Mouse (Mus musculus): ENCODE measurements around the gene Ythdf1.
A peak's percentile ranks its signal among the peaks of the same experiment; 100 is the strongest.

Ythdf1 gene

DNA sequence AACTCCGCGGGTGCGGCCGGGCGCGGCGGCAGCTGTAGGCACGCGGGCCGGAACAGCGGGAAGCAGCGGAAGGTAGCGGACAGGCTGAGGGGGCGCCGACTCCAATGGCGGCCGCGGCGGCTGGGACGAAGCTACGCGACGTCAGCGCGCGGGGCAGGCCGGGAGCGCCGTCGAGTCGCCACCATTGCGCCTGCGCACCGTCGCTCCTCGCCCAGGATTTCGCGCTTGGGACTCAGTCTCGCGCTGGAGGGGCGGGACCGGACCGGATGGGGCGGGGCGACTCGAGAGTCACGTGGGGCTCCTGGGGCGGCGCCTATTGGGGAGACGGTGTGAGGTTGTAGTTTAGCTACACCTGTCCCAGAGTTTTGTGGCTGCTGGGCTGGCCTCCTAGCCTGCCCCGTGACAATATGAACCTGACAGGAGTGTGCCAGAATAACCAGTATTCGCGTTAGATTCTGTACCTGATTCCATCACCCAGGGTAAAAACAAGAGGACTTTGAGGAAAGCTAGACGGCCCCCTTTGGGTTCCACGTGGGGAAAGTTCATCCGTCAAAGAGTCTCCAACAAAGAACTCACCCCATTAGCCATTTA is at the start of gene Ythdf1:
TSS of gene Ythdf1 (minus strand) at position 140 of the 591 bp plus-strand sequence.
- DNase-seq (ENCODE audit: low read depth, low spot score), result peak; percentile 96

GRCm38 (mm10) chr2:180967010-180967763 is 46.4 kb upstream of the Ythdf1 start, which contains the start of gene Arfgap1:
Gene Arfgap1 (plus strand): TSS chr2:180967225.
- peak; percentile 74 for DNase-seq (ENCODE audit: low read depth, low spot score)

DNA sequence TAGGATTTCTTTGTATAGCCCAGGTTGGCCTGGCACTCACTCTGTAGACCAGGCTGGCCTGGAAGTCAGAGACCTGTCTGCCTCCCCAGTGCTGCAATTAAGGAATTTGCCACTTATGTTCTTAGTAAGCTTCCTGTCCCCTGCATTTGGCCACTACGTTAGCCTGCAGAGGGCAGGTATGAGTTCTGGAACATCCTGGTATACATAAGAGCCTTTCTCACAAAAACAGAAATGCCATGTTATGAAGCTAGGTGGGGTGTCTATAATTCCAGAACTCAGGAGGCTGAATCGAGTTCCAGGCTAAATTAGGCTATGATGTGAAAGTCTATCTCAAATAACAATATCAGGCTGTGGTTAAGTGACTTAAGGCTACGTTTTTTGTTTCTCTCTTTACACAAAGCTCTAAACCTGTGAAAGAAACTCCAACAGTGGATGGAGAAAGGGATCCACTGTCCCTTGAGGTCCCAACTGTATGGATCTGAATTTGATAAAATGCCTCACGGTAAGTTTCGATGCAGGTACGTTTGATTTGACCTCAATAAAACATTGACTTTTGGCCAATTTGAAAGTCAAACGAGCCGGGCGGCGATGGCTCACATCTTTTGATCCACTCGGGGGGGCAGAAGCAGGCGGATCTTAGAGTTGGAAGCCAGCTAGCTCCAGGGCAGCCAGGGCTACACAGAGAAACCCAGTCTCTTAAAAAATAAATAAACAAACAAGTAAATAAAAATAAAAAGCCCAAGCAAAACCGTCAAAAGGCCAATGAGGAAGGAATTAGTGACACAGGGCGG is 45.5 kb upstream of the Ythdf1 start:
- DNase-seq (ENCODE audit: low read depth, low spot score), result no peak

DNA sequence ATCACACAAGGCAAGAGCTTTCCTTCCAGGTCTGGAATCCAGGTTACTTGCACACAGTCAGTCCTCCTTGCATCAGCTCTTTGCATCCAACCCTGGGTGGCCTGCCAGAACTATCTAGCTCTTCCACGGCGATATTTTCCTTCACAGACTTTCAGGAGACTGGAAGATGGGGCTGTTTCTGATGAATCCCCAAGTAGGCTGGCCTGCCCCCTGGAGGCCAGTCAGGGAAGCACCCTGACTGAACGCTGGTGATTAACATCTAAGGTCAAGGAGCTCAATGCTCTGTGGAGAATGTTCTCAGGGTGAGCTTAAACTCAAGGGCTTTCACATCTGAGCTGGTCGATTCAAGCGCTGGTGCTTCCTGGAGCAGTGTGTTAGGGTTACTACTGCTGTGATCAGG is 43.2 kb upstream of the Ythdf1 start:
- DNase-seq (ENCODE audit: low read depth, low spot score), result peak; percentile 69

DNA sequence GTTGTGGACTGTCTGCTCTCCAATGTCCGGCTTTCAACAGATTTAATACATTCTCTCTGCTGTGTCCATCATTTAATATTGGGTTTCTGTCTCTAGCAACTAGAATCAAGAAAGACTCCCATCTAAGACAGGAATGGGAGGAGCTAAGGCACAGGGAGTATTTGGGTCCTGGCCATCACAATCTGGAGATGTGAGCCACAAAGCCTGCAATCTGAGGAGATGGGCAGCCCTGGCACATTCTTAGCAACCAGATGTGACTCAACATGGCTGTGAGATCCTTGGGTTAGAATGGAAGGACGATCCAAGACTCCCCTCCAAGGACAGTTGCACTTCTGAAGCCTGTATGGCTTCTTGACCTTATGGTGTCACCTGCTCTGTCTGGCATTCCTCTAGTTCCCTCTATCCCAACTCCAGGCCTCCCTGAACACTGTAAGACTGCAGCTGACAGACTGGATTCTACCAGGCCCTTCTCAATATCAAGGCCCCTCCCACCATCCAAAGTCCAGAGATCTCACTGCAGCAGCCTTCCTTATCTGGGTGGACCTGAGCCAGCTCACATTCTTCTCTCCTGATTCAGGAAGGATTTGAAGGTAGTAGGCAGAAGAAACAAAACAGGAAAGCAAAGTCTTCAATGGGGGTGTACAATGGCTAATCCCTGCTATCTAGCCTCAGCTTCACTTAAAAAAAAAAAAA is 42.0 kb upstream of the Ythdf1 start:
- no peak for DNase-seq (ENCODE audit: low read depth, low spot score)

- no peak for DNase-seq (ENCODE audit: low read depth, low spot score)
Observed at GRCm38 (mm10) chr2:180960187-180960586, 39.4 kb upstream of the Ythdf1 start.

DNA sequence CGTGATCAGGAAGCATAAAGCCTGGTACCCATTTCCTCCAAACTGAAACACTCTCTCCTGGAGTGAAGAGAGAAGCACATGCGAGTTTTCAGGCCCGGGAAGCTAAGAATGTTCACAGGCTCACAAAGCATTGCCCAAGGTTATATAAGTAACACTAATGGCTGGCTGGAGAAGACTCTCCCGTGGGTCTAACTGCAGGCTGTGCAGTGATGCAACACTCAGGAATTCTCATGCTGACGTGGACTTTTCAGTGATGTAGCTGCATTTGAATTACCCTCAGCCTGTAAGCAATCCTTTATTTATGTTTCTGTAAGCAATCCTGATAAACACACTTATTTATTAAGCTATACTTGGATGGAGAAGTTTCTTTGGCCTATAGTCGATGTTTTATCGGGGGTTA is 38.9 kb upstream of the Ythdf1 start:
- no peak for DNase-seq (ENCODE audit: low read depth, low spot score)

DNA sequence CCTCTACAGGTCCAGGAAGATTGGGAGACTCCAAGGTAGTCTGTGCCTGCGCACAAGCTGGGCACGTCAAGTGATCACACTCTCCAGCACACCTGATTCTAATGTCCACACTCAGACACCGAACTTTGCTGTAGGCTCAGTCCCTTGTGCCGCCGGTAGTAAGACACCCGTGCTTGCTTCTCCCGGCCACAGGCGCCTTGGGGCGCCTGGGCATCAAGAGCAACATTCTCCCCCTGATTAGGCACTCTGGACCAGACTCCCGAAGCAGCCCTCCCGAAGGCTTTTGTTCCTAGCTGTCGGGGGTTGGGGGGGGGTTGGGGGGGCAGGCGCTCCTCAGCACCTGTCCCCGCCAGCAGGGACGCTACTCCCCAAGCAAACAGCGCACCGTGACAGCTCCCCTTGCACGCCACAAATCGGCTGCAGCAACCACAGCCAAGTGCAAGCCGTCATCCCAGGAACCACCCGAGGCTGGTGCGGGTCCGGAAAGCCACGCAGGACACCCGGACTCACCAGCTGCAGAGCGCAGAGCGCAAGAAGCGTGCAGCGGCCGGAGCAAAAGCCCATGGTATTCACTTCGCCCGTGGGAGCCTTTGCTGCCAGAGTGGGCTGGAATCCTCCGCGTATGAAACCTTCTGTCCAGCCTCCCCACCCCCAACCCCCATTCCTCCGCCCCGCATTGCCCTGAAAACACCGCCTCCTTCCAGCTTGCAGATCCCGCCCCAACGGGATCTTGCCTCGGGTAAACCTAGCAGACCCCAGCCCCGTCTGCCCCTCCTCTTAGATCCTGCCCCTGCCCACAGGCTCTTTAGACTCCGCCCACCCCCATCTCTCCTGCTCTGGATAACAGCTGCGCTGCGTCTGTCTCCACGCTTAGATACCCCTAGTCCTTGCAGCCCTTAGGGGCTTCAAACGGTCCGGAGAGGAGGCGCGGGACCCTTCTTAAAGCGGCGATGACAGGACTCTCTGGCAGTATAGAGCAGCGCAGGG is 33.6 kb upstream of the Ythdf1 start, which contains the start of gene Nkain4:
TSS of gene Nkain4 (minus strand) at position 639 of the 987 bp plus-strand sequence.
- peak; percentile 79 for DNase-seq (ENCODE audit: low read depth, low spot score)

- DNase-seq (ENCODE audit: low read depth, low spot score), result no peak
Observed at GRCm38 (mm10) chr2:180953638-180954037, 32.9 kb upstream of the Ythdf1 start.

DNA sequence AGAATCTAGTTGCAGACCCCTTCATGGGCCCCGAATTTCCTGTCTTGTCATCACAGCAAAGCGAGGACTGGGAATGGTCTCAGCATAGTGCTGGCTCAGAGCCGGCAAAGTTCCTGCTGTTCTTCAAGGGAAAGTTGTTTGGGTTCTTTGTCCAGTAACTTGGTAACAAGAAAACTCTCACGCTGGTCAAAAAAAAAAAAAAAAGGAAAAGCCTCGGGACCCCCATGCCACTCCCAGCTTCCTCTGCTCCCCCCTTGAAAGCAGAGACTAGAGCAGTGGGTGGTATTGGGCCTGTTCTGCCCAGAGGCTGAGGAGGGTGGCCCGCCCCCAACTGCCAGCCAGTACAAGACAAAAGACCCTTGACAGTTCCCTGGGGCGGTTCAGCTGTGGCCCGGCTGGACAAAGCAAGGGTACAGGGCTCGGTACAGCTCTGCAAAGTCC is 32.0 kb upstream of the Ythdf1 start:
- DNase-seq (ENCODE audit: low read depth, low spot score), result peak; percentile 19

DNA sequence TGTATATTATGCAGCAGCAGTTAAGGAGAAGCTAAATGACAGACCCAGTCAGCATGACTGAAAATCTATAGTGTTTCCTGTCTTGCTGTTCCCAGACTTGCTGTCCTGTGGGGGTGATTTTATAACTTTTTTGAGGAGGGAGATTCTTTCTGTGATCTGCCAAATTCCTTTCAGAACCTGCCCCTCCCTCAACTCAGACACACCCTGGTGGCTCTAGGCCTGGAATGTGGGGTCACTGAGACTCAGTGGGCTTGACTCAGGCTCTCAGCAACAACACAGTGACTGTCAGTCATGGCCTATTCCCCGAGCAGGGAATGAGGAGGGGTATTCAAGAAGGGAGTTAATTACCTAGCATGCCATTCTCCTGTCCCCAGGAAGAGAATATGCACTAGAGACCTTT is 29.2 kb upstream of the Ythdf1 start:
- no peak for DNase-seq (ENCODE audit: low read depth, low spot score)

DNA sequence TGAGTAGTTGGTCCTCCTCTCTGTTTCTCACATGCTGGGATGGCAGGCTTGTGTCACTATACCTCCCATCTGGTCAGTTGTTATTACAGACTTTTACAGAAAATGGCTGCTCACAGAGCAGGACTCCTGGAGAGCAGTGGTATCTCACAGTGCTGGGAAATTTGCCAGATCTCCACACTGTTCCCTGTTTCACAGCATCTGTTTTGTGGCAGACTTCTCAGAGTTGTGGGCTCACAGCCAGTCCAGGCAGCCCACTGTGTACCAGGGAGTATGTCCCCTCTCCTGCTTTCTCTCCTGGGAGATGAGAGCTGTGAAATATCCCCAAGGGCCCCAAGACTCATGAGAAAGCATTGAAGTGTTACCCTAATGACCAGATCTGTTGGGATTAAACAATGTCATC is 21.1 kb upstream of the Ythdf1 start:
- no peak for DNase-seq (ENCODE audit: low read depth, low spot score)

DNA sequence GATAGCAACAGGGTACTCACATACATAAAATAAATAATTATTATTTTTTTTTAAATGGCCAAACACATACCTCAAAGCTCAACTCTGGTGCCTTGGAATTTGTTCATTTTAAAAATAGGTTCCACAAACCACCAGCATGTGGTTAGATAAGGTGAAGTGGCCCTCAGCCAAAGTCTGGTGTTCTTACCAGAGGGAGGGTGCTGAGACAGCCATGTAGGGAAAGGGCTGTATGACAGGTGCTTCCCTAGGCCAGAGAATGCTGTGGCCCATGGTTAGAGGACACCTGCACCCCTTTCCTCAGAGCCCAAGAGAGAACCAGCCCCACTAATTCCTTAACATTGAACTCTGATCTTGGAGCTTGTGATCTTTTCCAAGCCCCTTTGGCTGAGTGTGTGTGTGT is 19.4 kb upstream of the Ythdf1 start:
- DNase-seq (ENCODE audit: low read depth, low spot score), result no peak

GRCm38 (mm10) chr2:180932418-180932817 is 11.7 kb upstream of the Ythdf1 start:
- no peak for DNase-seq (ENCODE audit: low read depth, low spot score)

DNA sequence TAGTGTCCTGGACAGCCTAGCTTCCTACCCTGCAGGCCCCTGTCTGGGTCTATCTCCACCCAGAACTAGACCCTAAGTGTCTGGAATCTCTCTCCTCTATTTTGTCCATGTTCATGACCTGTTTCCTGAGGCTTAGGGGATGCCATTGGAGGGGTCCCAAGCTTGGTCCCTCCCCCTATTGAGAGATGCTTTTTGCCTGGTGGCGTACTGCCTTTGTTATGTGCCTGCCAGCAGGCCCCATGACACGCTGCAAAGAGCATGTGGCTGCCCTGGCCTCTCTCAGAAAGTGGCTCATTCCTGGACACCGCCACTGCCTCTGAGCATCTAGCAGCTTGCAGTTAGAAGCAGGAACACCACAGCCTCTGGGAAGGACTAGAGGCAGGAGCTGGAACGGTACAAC is 8.0 kb upstream of the Ythdf1 start, which contains the start of gene Birc7:
TSS of gene Birc7 (plus strand) at position 301 of the 400 bp plus-strand sequence.
- DNase-seq (ENCODE audit: low read depth, low spot score), result no peak

GRCm38 (mm10) chr2:180925176-180925575 is 4.4 kb upstream of the Ythdf1 start:
- DNase-seq (ENCODE audit: low read depth, low spot score), result peak; percentile 62

- no peak for DNase-seq (ENCODE audit: low read depth, low spot score)
Observed at GRCm38 (mm10) chr2:180922739-180923138, 2.0 kb upstream of the Ythdf1 start.

GRCm38 (mm10) chr2:180919913-180920809 is 588 bp downstream of the Ythdf1 start:
- no peak for DNase-seq (ENCODE audit: low read depth, low spot score)

GRCm38 (mm10) chr2:180915886-180916433 is 4.8 kb downstream of the Ythdf1 start:
- no peak for DNase-seq (ENCODE audit: low read depth, low spot score)
